Mouse (Mus musculus): Measurements from ENCODE around the gene Adk.

GRCm38 (mm10) chr14:21299743-21300142, 247.4 kb downstream of the Adk start:
- TF ChIP-seq CTCF (IDR thresholded peaks at IDR 0.05) (no peak), POLR2A (IDR thresholded peaks at IDR 0.05; ENCODE audit: insufficient read depth, low read depth, low read length) (no peak)

Measured in heart, adult 2 months (tissue).